Mouse (Mus musculus) hindbrain, embryonic 11.5 days (tissue): Measurements from ENCODE around the gene Cyp27a1. TPM values are rescaled to one million over a fixed set of nuclear protein-coding genes. Genes with fewer than 3 reads are reported as not detected.

ENCODE experiments used
- ATAC-seq: fragments of 200-750 bp; cut with Nextera tagmentation; 2 replicates; pipeline ENCODE4 v1.8.0; 2017; ENCODE audit warnings: mild to moderate bottlenecking, moderate TSS enrichment, moderate library complexity; ENCODE audit not compliant: low FRiP score
- DNase-seq: peaks from one replicate; pipeline ENCODE4 v3.0.0-alpha.2; 2015; ENCODE audit warnings: low spot score
- H3K27ac ChIP-seq: fragments of 300-500 bp; sonication (generic); 2 replicates; pipeline ENCODE4 v1.5.1; 2014; ENCODE audit warnings: mild to moderate bottlenecking, low read depth, low read length
- H3K27me3 ChIP-seq: fragments of 300-500 bp; sonication (generic); 2 replicates; pipeline ENCODE4 v1.6.1; 2014; ENCODE audit warnings: mild to moderate bottlenecking, low read length, moderate library complexity, mixed read lengths; ENCODE audit not compliant: control insufficient read depth, insufficient read depth
- H3K36me3 ChIP-seq: fragments of 300-500 bp; sonication (generic); 2 replicates; pipeline ENCODE4 v1.6.1; 2014; ENCODE audit warnings: mild to moderate bottlenecking, low read length, moderate library complexity, mixed read lengths; ENCODE audit not compliant: control insufficient read depth, insufficient read depth
- H3K4me1 ChIP-seq: fragments of 300-500 bp; sonication (generic); replicated peaks from 2 replicates; pipeline ENCODE4 v1.6.1; 2014; ENCODE audit warnings: low read length, mixed read lengths; ENCODE audit not compliant: control insufficient read depth, insufficient read depth
- H3K4me2 ChIP-seq: fragments of 300-500 bp; sonication (generic); replicated peaks from 2 replicates; pipeline ENCODE4 v1.6.1; 2014; ENCODE audit warnings: mild to moderate bottlenecking, low read depth, low read length
- H3K4me3 ChIP-seq: fragments of 300-500 bp; sonication (generic); 2 replicates; pipeline ENCODE4 v1.5.1; 2014; ENCODE audit warnings: low read depth, low read length
- H3K9ac ChIP-seq: fragments of 300-500 bp; sonication (generic); 2 replicates; pipeline ENCODE4 v1.6.1; 2014; ENCODE audit warnings: low read depth, low read length
- H3K9me3 ChIP-seq: fragments of 300-500 bp; sonication (generic); 2 replicates; pipeline ENCODE4 v1.6.1; 2016; ENCODE audit warnings: low read length; ENCODE audit not compliant: control insufficient read depth
- WGBS: fragments of 180-500 bp; shearing (Covaris S2); extraction: QIAGEN DNeasy Blood & Tissue Kit; methylation state at CpG from one replicate; pipeline ENCODE4 v1.1.7; 2014; 5-methylcytosine and 5-hydroxymethylcytosine counted together
- polyA plus RNA-seq: library from polyadenylated mRNA; unstranded; fragments of >200 nt; fragmentation: Nextera tagmentation; extraction: Ambion mirVana; gene quantifications from 2 replicates; pipeline ENCODE4 v1.2.1, GENCODE M21; 2014

Cyp27a1 gene
- polyA plus RNA-seq, 1 experiment from 2014 or later, result 6.4 TPM

DNA sequence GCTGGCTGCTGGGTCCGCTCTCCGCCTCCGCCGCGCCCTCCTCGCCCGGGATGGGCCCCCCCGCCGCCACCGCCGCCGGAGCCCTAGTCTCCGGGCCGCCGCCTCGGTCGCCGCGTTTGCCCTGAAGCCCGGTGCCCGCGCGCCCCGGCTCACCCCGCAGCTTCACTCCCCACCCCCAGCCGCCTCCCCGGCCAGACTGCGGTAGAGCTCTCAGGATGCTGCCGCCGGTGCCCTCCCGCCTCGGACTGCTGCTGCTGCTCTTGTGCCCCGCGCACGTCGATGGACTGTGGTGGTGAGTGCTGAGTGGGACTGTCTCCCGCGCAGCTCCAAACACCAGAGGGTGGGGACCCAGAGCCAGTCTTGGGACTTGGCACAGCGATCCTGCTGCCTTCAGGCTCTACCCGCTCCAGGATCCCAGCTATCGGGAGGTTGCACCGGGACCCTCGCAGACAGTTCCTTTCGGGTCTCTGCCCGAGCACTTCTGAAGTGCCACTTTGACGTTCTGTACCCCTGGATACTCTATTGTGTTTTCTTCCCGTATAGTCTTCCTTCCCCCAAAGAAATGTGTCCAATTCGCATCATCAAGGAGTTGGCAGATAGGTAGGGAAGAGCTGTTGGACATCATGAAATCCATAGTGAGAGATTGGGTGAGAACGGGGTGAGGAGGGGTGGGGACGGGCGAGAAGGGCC is 58.7 kb downstream of the Cyp27a1 start:
- H3K27me3 ChIP-seq, result peaks cover 71% of the 10 kb centered on the region
- peak overlapping the region; percentile 44; the same call in 1 of the 2 replicates for H3K9ac ChIP-seq
- H3K27ac ChIP-seq, result no peak overlapping the region

DNA sequence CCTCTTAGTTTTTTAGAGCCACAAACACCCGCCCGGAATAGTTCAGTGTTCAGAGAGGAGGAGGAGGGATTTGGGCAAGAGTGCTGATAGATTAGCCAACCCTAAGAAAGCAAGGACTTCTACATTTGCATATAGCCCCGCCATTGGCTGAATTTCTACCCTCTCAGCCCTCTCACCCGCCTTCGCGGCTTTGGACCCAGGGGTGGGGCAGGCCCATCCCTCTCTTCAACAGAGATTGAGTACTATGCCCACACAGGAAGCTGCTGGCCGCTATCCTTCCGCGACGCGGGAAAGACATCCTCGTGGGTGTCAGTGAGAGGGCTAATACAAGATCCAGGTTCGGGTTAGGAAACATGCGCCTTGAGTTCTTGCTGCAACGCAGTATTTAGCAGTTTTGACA is 59.8 kb downstream of the Cyp27a1 start:
- DNase-seq (peak; percentile 77), ATAC-seq (peak; percentile 87)
- H3K9me3 ChIP-seq, result no peaks in the 10 kb centered on the region
- no peak overlapping the region for H3K27ac ChIP-seq
- peaks cover 11% of the 10 kb centered on the region for H3K4me1 ChIP-seq
- peaks cover 68% of the 10 kb centered on the region for H3K27me3 ChIP-seq
- 1% methylated on average over 15 of the region's 15 CpGs for WGBS
- H3K4me3 ChIP-seq, result 0 out of 2 replicates have a peak overlapping the region, but pooled peaks have one; percentile 44
- H3K4me2 ChIP-seq, result 0 out of 2 replicates have a peak overlapping the region, but pooled peaks have one; percentile 17
- no peaks in the 10 kb centered on the region for H3K36me3 ChIP-seq
- H3K9ac ChIP-seq, result no peak overlapping the region

More for the DNA sequence above, 58.7 kb downstream of the Cyp27a1 start:
- Histone ChIP-seq H3K4me2 (peak overlapping the region; percentile 92), H3K36me3 (no peaks in the 10 kb centered on the region), H3K4me1 (peaks cover 11% of the 10 kb centered on the region), H3K9me3 (no peaks in the 10 kb centered on the region), H3K4me3 (peak overlapping the region; percentile 44)
- WGBS, result under 1% methylated on average over 38 of the region's 51 CpGs
- peak; percentile 56 for DNase-seq
- ATAC-seq, result no peak

GRCm38 (mm10) chr1:74774062-74774461 is 60.7 kb downstream of the Cyp27a1 start:
- ATAC-seq, result no peak
- peaks cover 59% of the 10 kb centered on the region for H3K27me3 ChIP-seq
- no peaks in the 10 kb centered on the region for H3K36me3 ChIP-seq
- H3K4me2 ChIP-seq, result no peak overlapping the region
- no peaks in the 10 kb centered on the region for H3K9me3 ChIP-seq
- no peak for DNase-seq
- H3K9ac ChIP-seq, result no peak overlapping the region
- no peak overlapping the region for H3K27ac ChIP-seq
- H3K4me3 ChIP-seq, result no peak overlapping the region
- peaks cover 11% of the 10 kb centered on the region for H3K4me1 ChIP-seq
- 15% methylated on average over 7 of the region's 7 CpGs for WGBS

DNA sequence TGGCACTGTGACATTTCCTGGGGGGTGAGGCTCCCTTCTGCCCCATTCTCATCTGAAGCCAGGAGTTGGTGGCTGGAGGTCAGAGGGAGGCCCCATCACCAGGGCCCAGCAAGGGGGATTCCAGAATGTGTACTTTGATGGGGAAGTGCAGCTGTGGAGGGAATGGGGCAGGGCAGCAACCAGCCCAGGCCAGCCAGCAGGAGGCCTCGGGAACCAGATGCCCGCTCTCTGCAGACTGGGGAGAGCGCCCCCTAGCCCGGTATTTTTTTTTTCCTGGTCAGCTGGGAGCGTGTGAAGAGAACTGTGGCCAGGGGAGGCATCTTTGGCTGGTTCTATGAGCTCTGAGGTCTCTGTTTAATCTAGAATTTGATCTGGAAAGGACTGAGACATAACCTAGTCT is 62.4 kb downstream of the Cyp27a1 start:
- Histone ChIP-seq H3K4me3 (no peak overlapping the region), H3K4me1 (peaks cover 9% of the 10 kb centered on the region)
- WGBS, result 9% methylated on average over 4 of the region's 5 CpGs

DNA sequence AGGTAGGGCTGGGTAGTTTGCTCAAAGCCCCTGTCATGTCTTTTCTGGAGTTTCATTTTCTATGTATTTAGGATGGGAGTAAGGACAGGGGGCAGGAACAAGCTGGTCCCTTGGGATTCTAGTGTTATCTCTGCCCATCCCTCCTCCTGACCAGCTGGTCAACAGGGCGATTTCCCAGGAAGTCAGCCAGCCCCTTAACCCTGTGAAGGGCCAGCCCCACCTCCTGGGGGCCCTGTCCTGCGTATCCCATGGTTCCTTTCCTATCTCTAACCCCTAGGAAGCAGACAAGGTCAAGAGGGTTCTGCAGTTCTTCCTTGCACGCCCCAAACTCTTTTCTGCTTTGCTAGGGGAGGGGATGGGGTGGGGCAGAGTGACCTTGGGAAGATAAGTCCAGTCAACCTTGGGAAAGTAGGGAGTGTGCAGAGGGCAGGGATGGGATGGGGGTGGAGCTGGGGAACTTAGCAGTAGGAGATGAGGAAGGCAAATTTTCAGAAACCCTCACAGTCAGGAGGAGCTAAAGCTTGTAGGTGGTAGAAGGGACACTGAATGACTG is 65.6 kb downstream of the Cyp27a1 start:
- H3K4me3 ChIP-seq, result no peak overlapping the region
- peaks cover 2% of the 10 kb centered on the region; the same call in 1 of the 2 replicates for H3K4me1 ChIP-seq
- H3K9me3 ChIP-seq, result no peaks in the 10 kb centered on the region
- H3K9ac ChIP-seq, result no peak overlapping the region
- ATAC-seq (no peak), DNase-seq (no peak)
- H3K4me2 ChIP-seq, result no peak overlapping the region
- H3K27ac ChIP-seq, result no peak overlapping the region
- no peaks in the 10 kb centered on the region for H3K36me3 ChIP-seq
- 32% methylated on average over 3 of the region's 3 CpGs for WGBS
- peaks cover 54% of the 10 kb centered on the region for H3K27me3 ChIP-seq

More for the DNA sequence above, 62.4 kb downstream of the Cyp27a1 start:
- Histone ChIP-seq H3K9me3 (no peaks in the 10 kb centered on the region), H3K27me3 (peaks cover 50% of the 10 kb centered on the region), H3K27ac (no peak overlapping the region), H3K4me2 (no peak overlapping the region), H3K9ac (no peak overlapping the region), H3K36me3 (no peaks in the 10 kb centered on the region)
- peak; percentile 52 for DNase-seq
- ATAC-seq, result no peak

- Histone ChIP-seq H3K9ac (no peak overlapping the region), H3K27me3 (peaks cover 67% of the 10 kb centered on the region), H3K4me2 (no peak overlapping the region), H3K4me1 (peaks cover 5% of the 10 kb centered on the region; the same call in 1 of the 2 replicates), H3K36me3 (no peaks in the 10 kb centered on the region), H3K9me3 (no peaks in the 10 kb centered on the region), H3K27ac (no peak overlapping the region), H3K4me3 (no peak overlapping the region)
- 17% methylated on average over 14 of the region's 14 CpGs for WGBS
- ATAC-seq (no peak), DNase-seq (no peak)
Observed at GRCm38 (mm10) chr1:74782045-74782444, 68.7 kb downstream of the Cyp27a1 start.

GRCm38 (mm10) chr1:74783554-74783953 is 70.2 kb downstream of the Cyp27a1 start:
- ATAC-seq (no peak), DNase-seq (no peak)
- 2% methylated on average over 13 of the region's 13 CpGs for WGBS
- no peak overlapping the region for H3K27ac ChIP-seq
- H3K4me2 ChIP-seq, result peak overlapping the region; percentile 86
- H3K9ac ChIP-seq, result no peak overlapping the region
- H3K27me3 ChIP-seq, result peaks cover 78% of the 10 kb centered on the region
- H3K9me3 ChIP-seq, result no peaks in the 10 kb centered on the region
- peak overlapping the region; percentile 32 for H3K4me3 ChIP-seq
- peaks cover 5% of the 10 kb centered on the region; the same call in 1 of the 2 replicates for H3K4me1 ChIP-seq
- H3K36me3 ChIP-seq, result no peaks in the 10 kb centered on the region

- 2% methylated on average over 67 of the region's 67 CpGs for WGBS
- Histone ChIP-seq H3K36me3 (no peaks in the 10 kb centered on the region), H3K27ac (no peak overlapping the region), H3K9me3 (no peaks in the 10 kb centered on the region), H3K9ac (no peak overlapping the region), H3K4me3 (peak overlapping the region; percentile 32), H3K4me1 (peaks cover 5% of the 10 kb centered on the region; the same call in 1 of the 2 replicates), H3K27me3 (peaks cover 84% of the 10 kb centered on the region), H3K4me2 (peak overlapping the region; percentile 86)
- DNase-seq (peak; percentile 82), ATAC-seq (peak; percentile 32)
Observed at GRCm38 (mm10) chr1:74784041-74784759, 70.8 kb downstream of the Cyp27a1 start.
